Mouse (Mus musculus): ENCODE data around the gene Eif2ak3.

GRCm38 (mm10) chr6:70837297-70837696 is 7.0 kb upstream of the Eif2ak3 start:
- TF ChIP-seq POLR2A (IDR thresholded peaks at IDR 0.05; ENCODE audit: borderline replicate concordance, extremely low read depth, insufficient read depth, insufficient read length, poor library complexity, severe bottlenecking) (no peak), CTCF (IDR thresholded peaks at IDR 0.05; ENCODE audit: borderline replicate concordance, extremely low read depth, insufficient read depth, insufficient read length) (no peak)

Measured in brain, embryonic 14.5 days (tissue).